Mouse (Mus musculus): ENCODE measurements at regions not wholly inside any gene's neighbourhood (a gene's known extent, or its start where the extent isn't known, plus 50 kb on each side); places are given as distances from the start of the nearest gene placed in this dataset.

- DNase-seq, result no peak
Observed at GRCm38 (mm10) chr4:52666768-52667480, 70.8 kb downstream of the Toporsl start.

- no peak for DNase-seq
Observed at GRCm38 (mm10) chr4:52709563-52709962, 104.8 kb upstream of the Olfr275 start.

- no peak for DNase-seq
Observed at GRCm38 (mm10) chr4:52726203-52726602, 88.2 kb upstream of the Olfr275 start.

GRCm38 (mm10) chr4:52726625-52727297 is 87.6 kb upstream of the Olfr275 start:
- peak; percentile 70 for DNase-seq

- DNase-seq, result peak; percentile 5
Observed at GRCm38 (mm10) chr4:52733141-52733540, 81.3 kb upstream of the Olfr275 start.

GRCm38 (mm10) chr4:52739543-52740474 is 74.6 kb upstream of the Olfr275 start:
- no peak for DNase-seq

- DNase-seq, result no peak
Observed at GRCm38 (mm10) chr4:52752838-52753509, 61.4 kb upstream of the Olfr275 start.

Data from heart, postnatal 4 days (tissue).